Mouse (Mus musculus): ENCODE measurements around the gene Hyou1.

DNA sequence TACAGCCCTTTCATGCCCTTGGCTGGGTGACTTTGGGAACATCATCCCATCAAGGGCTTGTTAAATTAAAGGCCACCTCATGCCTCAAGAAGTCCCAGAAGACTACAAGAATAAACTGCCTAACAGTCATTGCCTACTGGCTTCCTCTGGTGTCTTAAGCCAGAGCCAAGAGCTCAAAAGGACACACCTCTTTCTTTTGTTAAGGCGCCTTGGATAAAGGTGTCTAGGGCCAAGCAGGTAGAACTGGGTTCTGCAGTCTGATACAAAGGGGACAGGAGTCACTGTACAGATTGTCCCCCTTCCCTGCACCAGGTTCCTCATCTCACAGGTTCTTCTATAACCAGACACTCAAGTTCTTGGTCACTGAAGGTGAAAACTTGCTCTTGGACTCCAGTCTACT, 36.7 kb upstream of the Hyou1 start:
- TF ChIP-seq CTCF (IDR thresholded peaks at IDR 0.05; ENCODE audit: control insufficient read depth, insufficient read depth, low read length) (no peak), POLR2A (IDR thresholded peaks at IDR 0.05; ENCODE audit: borderline replicate concordance, control insufficient read depth, low read depth, low read length) (no peak)

Measured in bone marrow, adult 2 months (tissue).